Mouse (Mus musculus) thymus, adult 2 months (tissue): Measurements from ENCODE around the gene Cdipt. TPM values are rescaled to one million over a fixed set of nuclear protein-coding genes. Genes with fewer than 3 reads are reported as not detected.

Experiments used
- DNase-seq: peaks from one replicate; pipeline ENCODE4 v3.0.0; 2021
- H3K27ac ChIP-seq: fragments of 200-500 bp; 2 replicates; pipeline ENCODE4 v1.5.1; 2012; ENCODE audit warnings: low read length, control low read depth; ENCODE audit not compliant: control insufficient read depth, insufficient read depth
- H3K27me3 ChIP-seq: fragments of 200-500 bp; 2 replicates; pipeline ENCODE4 v1.6.1; 2012; ENCODE audit warnings: mild to moderate bottlenecking, low read length, moderate library complexity, mixed read lengths; ENCODE audit not compliant: control insufficient read depth, insufficient read depth
- H3K36me3 ChIP-seq: fragments of 200-500 bp; 2 replicates; pipeline ENCODE4 v1.6.1; 2012; ENCODE audit warnings: mild to moderate bottlenecking, low read length, moderate library complexity; ENCODE audit not compliant: control insufficient read depth, insufficient read depth
- H3K4me1 ChIP-seq: fragments of 200-500 bp; replicated peaks from 2 replicates; pipeline ENCODE4 v1.6.1; 2012; ENCODE audit warnings: low read length; ENCODE audit not compliant: control insufficient read depth, insufficient read depth
- H3K4me3 ChIP-seq: fragments of 200-500 bp; 2 replicates; pipeline ENCODE4 v1.5.1; 2012; ENCODE audit warnings: mild to moderate bottlenecking, low read length, control low read depth, moderate library complexity; ENCODE audit not compliant: control insufficient read depth, insufficient read depth
- CTCF ChIP-seq: fragments of 200-500 bp; IDR thresholded peaks from 2 replicates; pipeline ENCODE4 v1.5.1; 2012; ENCODE audit warnings: mild to moderate bottlenecking, control low read depth, low read length, moderate library complexity, borderline replicate concordance; ENCODE audit not compliant: control insufficient read depth, poor library complexity, insufficient read depth; ENCODE audit errors: extremely low read depth
- POLR2A ChIP-seq: fragments of 200-500 bp; IDR thresholded peaks from 2 replicates; pipeline ENCODE4 v1.6.1; 2012; ENCODE audit warnings: mild to moderate bottlenecking, low read length, control low read depth, moderate library complexity; ENCODE audit not compliant: control insufficient read depth, poor library complexity, insufficient read depth; ENCODE audit errors: extremely low read depth
- WGBS: fragments of 180-500 bp; shearing (Covaris S2); methylation state at CpG from one replicate; pipeline ENCODE4 v1.1.7; 2018; 5-methylcytosine and 5-hydroxymethylcytosine counted together
- polyA plus RNA-seq: library from polyadenylated mRNA; depleted of rRNA; stranded (reverse); fragments of >200 nt; gene quantifications from 2 replicates; pipeline ENCODE4 v1.2.3, GENCODE M21; 2012

Gene Cdipt
- polyA plus RNA-seq, 1 experiment: 294 TPM

DNA sequence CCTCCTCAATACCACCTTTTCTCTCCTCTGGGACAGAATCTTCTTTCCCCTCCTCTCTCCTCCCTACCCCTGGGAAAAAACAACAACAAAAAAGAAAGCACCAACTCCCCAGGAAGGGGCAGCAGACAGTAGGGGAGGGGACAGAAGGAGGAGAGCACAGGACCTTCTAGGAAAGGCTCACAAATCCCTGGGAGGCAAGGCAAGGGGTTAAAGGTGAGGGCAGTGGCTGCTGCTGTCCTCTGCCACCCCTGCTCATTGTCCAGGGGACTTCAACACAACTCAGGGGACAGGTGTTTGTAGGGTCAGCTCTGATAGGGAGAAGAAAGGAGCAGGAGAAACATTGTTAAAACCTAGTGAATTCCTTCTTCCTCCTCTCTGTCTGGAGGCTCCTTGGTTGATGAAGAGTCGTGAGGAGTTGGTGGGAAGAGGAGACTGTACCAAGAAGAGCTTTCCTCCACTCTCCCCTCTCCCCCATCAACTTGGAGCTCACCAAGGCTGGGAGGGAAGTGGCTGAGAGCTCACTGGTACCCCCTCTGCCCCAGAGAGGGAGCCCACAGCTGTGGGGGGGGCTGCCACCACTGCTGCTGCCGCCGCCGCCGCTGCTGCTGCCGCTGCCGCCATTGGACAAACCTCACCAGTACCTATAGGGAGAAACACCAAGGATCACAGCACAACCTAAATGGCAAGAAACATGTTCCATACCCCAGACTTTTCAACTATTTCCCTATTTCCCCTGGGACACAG is 47.0 kb downstream of the Cdipt start:
- H3K4me1 ChIP-seq: peaks cover 64% of the 10 kb centered on the region
- 62% methylated on average over 7 of the region's 7 CpGs for WGBS

DNA sequence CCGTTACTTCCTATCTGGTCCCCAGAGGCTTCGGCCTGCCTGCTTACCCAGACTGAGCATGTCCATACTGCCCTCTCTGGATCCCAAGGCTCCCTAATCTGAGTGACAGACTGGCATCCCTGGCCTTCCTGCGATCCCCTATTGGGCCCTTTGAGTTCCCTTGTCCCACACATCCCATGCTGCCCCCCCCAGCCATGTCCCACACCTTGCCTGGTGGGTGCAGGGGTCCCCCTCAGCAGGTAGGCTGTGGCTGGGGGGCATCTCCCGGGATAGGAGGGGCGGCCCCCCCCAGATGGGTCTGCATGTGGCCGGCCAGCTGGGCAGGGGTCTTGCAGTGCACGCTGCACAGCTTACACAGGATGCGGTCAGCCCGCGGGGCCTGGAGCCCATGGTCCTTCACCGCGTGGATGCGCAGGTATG is 47.6 kb downstream of the Cdipt start:
- DNase-seq: peak; percentile 34

More for the DNA sequence above, 47.0 kb downstream of the Cdipt start:
- H3K36me3 ChIP-seq: peaks cover 7% of the 10 kb centered on the region; the same call in 1 of the 2 replicates
- peak overlapping the region; percentile 20; the same call in 1 of the 2 replicates for H3K27ac ChIP-seq
- TF ChIP-seq POLR2A (no peak), CTCF (no peak)
- DNase-seq: peak; percentile 47
- peak overlapping the region; percentile 86; the same call in 1 of the 2 replicates for H3K4me3 ChIP-seq
- H3K27me3 ChIP-seq: no peaks in the 10 kb centered on the region

GRCm38 (mm10) chr7:127023896-127024690 is 48.4 kb downstream of the Cdipt start:
- 8% methylated on average over 19 of the region's 19 CpGs for WGBS
- peaks cover 7% of the 10 kb centered on the region; the same call in 1 of the 2 replicates for H3K36me3 ChIP-seq
- no peak for TF ChIP-seq POLR2A
- TF ChIP-seq CTCF: peak; percentile 49; the same call in 1 of the 2 replicates
- H3K27ac ChIP-seq: peak overlapping the region; percentile 89
- H3K27me3 ChIP-seq: no peaks in the 10 kb centered on the region
- DNase-seq: peak; percentile 71
- peak overlapping the region; percentile 86 for H3K4me3 ChIP-seq
- peaks cover 56% of the 10 kb centered on the region for H3K4me1 ChIP-seq

More for the DNA sequence above, 47.6 kb downstream of the Cdipt start:
- peak overlapping the region; percentile 20; the same call in 1 of the 2 replicates for H3K27ac ChIP-seq
- peak overlapping the region; percentile 86 for H3K4me3 ChIP-seq
- H3K4me1 ChIP-seq: peaks cover 64% of the 10 kb centered on the region
- 80% methylated on average over 13 of the region's 13 CpGs for WGBS
- TF ChIP-seq POLR2A (no peak), CTCF (no peak)
- H3K27me3 ChIP-seq: no peaks in the 10 kb centered on the region
- peaks cover 7% of the 10 kb centered on the region; the same call in 1 of the 2 replicates for H3K36me3 ChIP-seq

DNA sequence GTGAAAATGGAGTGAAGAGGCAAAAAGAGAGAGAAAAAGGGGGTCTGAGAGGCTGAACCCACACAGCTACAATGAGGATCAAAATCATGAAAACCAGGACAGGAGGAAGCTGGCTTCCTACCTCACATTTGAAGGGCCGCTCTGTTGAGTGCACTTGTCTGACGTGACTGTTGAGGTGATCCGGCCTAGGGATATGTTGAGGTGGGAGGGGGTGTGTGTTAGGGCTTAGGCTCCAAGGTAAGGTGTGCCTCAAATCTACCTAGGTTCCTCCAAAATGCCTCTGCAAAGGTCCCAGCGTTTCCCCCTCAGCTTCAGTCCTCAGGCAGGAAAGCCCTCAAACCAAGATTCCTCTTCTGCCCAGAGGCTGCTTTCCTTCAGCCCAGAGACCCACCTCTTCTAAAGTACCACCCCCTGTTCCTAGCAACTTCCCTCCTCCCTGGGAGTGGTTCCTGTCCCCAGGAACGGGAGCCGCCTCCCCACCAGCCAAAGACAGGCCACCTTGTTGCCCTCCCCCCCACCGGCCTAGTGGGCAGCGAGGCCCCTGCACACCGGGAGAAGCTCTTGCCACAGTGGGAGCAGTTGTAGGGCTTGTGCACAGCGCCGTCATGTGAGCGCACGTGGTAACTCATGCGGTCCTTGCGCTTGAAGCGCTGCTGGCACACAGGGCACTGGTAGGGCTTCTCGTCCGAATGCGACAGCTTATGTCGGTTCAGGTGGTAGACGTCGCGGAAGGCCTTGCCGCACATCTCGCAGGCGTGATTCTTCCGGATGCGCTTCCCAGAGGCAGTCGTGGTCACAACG is 49.2 kb downstream of the Cdipt start:
- WGBS: under 1% methylated on average over 30 of the region's 30 CpGs

DNA sequence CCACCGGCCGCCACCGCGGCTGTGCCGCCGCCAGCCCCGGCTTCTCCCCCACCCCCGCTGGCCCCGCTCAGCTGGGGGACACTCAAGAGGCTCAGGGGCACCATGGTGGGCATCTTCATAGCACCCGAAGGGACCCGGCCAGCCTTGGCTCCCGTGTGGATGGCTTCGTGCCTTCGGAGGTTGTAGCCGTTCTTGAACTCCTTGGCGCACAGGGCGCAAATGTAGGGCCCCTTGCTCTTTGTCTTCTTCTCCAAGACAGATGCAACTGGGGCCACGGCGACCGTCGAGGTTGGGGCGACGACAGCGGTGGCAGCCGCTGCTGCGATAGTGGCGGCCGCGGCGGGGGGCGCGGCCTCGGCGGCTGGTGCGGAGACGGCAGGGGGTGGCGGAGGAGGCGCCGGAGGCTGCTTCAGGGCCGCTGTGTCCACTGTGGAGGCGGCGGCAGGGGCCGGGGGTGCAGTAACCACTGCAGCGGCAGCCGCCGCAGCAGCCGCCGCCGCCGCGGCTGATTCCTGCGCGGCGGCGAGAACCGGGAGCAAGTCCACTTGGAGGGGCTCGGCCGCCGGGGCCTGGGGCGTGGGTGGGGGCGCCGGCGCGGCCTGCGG is 49.9 kb downstream of the Cdipt start:
- H3K27ac ChIP-seq: peak overlapping the region; percentile 89
- peaks cover 41% of the 10 kb centered on the region for H3K4me1 ChIP-seq
- TF ChIP-seq POLR2A (no peak), CTCF (no peak)
- peaks cover 7% of the 10 kb centered on the region; the same call in 1 of the 2 replicates for H3K36me3 ChIP-seq
- WGBS: under 1% methylated on average over 63 of the region's 65 CpGs
- H3K4me3 ChIP-seq: peak overlapping the region; percentile 86
- no peaks in the 10 kb centered on the region for H3K27me3 ChIP-seq
- DNase-seq: peak; percentile 60

More for the DNA sequence above, 49.2 kb downstream of the Cdipt start:
- TF ChIP-seq CTCF (peak; percentile 82), POLR2A (0 out of 2 replicates have a peak, but pooled peaks have one; percentile 48)
- Histone ChIP-seq H3K36me3 (peaks cover 7% of the 10 kb centered on the region; the same call in 1 of the 2 replicates), H3K27me3 (no peaks in the 10 kb centered on the region), H3K4me1 (peaks cover 48% of the 10 kb centered on the region), H3K4me3 (peak overlapping the region; percentile 86), H3K27ac (peak overlapping the region; percentile 89)
- DNase-seq: peak; percentile 87

- Histone ChIP-seq H3K4me1 (peaks cover 38% of the 10 kb centered on the region), H3K27ac (peak overlapping the region; percentile 89), H3K36me3 (peaks cover 7% of the 10 kb centered on the region; the same call in 1 of the 2 replicates), H3K4me3 (peak overlapping the region; percentile 86), H3K27me3 (no peaks in the 10 kb centered on the region)
- DNase-seq: peak; percentile 79
- TF ChIP-seq POLR2A (peak; percentile 38; the same call in 1 of the 2 replicates), CTCF (no peak)
- WGBS: under 1% methylated on average over 43 of the region's 48 CpGs
Measured at GRCm38 (mm10) chr7:127026161-127026600, 50.5 kb downstream of the Cdipt start.
